11 mouse cellular contexts compared by ENCODE assay signal in the genomic region with DNA sequence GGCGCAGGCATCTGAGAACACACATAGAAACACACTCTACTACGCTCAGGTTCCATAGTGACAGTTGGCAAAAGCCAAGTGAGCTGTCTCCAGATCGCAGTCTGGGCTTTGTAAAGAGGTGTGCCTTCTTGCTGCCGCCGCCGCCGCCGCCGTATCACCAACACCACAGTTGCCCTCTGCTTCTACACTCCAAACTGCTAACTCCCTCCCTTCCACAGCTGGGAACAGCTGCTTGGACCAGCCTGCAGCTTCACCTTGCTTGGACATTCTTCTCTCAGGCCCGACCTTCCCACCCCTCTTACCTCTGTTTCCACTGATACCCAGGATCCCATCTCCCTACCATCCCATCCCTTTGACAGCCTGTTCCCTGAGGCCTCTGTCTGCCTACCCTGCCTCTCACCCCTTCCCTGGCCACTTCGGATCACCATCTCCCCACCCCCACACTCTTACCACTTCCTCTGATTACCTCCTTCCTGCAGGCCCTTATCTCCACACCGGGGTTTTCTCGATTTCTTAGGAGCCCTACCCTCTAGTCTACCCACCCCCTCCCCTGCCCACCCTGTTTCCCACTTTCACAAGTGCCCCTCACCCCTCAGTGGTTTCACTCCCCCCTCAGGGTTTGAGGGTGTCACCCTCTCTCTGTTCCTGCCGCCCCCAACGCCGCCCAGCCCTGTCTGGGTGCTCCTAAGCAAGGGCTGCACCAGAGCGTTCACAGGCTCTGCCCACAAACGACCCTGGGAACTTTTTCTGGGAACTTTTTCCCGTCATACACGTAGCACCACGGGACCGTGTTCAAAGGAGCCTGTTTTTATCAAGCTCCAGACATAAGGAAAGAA. TPM values are rescaled to one million over a fixed set of nuclear protein-coding genes. Genes with fewer than 3 reads are reported as not detected.
DNase-seq lines count a peak whose midpoint lies in the region; ATAC-seq and TF ChIP-seq lines count a peak whose summit lies in the region.
"Had no signal": no experiment of that assay in that cellular context is flagged by ENCODE, and none has a peak within 500 bp of the region (broad histone marks: within the 10 kb centered on the region; RNA-seq: fewer than 3 reads in every experiment).

No protein-coding gene starts in this region.

- intact Hi-C loops in heart, postnatal 10 days (cut with DNase I) = no loop called here

- no peak overlapping the region for H3K27ac ChIP-seq in heart, postnatal 0 days (ENCODE audit: low read depth)
- no peak overlapping the region for H3K27ac ChIP-seq in intestine, embryonic 16.5 days (ENCODE audit: low read length)
- no peak overlapping the region for H3K27ac ChIP-seq in forebrain, embryonic 15.5 days (replicated peaks)

- H3K4me1 ChIP-seq in heart, postnatal 0 days (ENCODE audit: control insufficient read depth, insufficient read depth) = peaks cover 10% of the 10 kb centered on the region; the same call in 1 of the 2 replicates
- H3K4me1 ChIP-seq in intestine, embryonic 16.5 days (ENCODE audit: control insufficient read depth, insufficient read depth, low read length) = peaks cover 10% of the 10 kb centered on the region; the same call in 1 of the 2 replicates
- peaks cover 8% of the 10 kb centered on the region for H3K4me1 ChIP-seq in forebrain, embryonic 15.5 days

- H3K9ac ChIP-seq in heart, postnatal 0 days (replicated peaks; ENCODE audit: low read depth, low read length) = no peak overlapping the region
- H3K9ac ChIP-seq in intestine, embryonic 16.5 days (ENCODE audit: low read depth, low read length) = 0 out of 2 replicates have a peak overlapping the region, but pooled peaks have one; percentile 37
- no peak overlapping the region for H3K9ac ChIP-seq in forebrain, embryonic 15.5 days (replicated peaks)

- no peak for TF ChIP-seq EP300 in heart, postnatal 0 days (IDR thresholded peaks at IDR 0.05; ENCODE audit: low read depth)

- no peak for ATAC-seq in heart, postnatal 0 days (ENCODE audit: insufficient read depth, low read depth)
- ATAC-seq in intestine, embryonic 16.5 days = no peak
- ATAC-seq in forebrain, embryonic 15.5 days (replicated peaks) = no peak
- ATAC-seq: forebrain, embryonic 14.5 days had no signal

- H3K9me3 ChIP-seq in heart, postnatal 0 days (replicated peaks; ENCODE audit: control insufficient read depth, low read length) = no peaks in the 10 kb centered on the region
- no peaks in the 10 kb centered on the region for H3K9me3 ChIP-seq in intestine, embryonic 16.5 days (ENCODE audit: control insufficient read depth, low read length)
- H3K9me3 ChIP-seq in forebrain, embryonic 15.5 days = no peaks in the 10 kb centered on the region

- no peaks in the 10 kb centered on the region for H3K27me3 ChIP-seq in heart, postnatal 0 days (ENCODE audit: control insufficient read depth, insufficient read depth, low read length)
- no peaks in the 10 kb centered on the region for H3K27me3 ChIP-seq in intestine, embryonic 16.5 days (replicated peaks; ENCODE audit: control insufficient read depth, insufficient read depth, low read length)
- H3K27me3 ChIP-seq in forebrain, embryonic 15.5 days = no peaks in the 10 kb centered on the region

- H3K4me3 ChIP-seq in heart, postnatal 0 days (ENCODE audit: low read depth, low read length) = no peak overlapping the region
- no peak overlapping the region for H3K4me3 ChIP-seq in intestine, embryonic 16.5 days (ENCODE audit: low read length)
- H3K4me3 ChIP-seq in forebrain, embryonic 15.5 days = no peak overlapping the region

- peak overlapping the region; percentile 21; the same call in 1 of the 2 replicates for H3K4me2 ChIP-seq in heart, postnatal 0 days (ENCODE audit: low read depth, low read length)
- no peak overlapping the region for H3K4me2 ChIP-seq in intestine, embryonic 16.5 days (ENCODE audit: low read depth, low read length)
- no peak overlapping the region for H3K4me2 ChIP-seq in forebrain, embryonic 15.5 days (replicated peaks)

- no peaks in the 10 kb centered on the region for H3K36me3 ChIP-seq in heart, postnatal 0 days (replicated peaks; ENCODE audit: control insufficient read depth, insufficient read depth, low read length)
- no peaks in the 10 kb centered on the region for H3K36me3 ChIP-seq in intestine, embryonic 16.5 days (ENCODE audit: control insufficient read depth, insufficient read depth, low read length)
- H3K36me3 ChIP-seq in forebrain, embryonic 15.5 days = no peaks in the 10 kb centered on the region; the same call in none of the 2 replicates

- 29% methylated on average over 22 of the region's 22 CpGs for WGBS in heart, postnatal 0 days
- 49% methylated on average over 22 of the region's 22 CpGs for WGBS in intestine, embryonic 16.5 days
- 67% methylated on average over 22 of the region's 22 CpGs for WGBS in forebrain, embryonic 15.5 days

- no peak for DNase-seq in heart, postnatal 0 days (ENCODE audit: low spot score)
- DNase-seq in heart, postnatal 10 days = no peak
- peak; percentile 30 for DNase-seq in T-cell, adult 2 months (ENCODE audit: low spot score)
- DNase-seq in natural killer cell, adult 2 months (ENCODE audit: low spot score in 2 of 2) = peak; percentile 32 to 46
- no peak for DNase-seq in ovary, postnatal 36 days (ENCODE audit: low spot score)
- DNase-seq in adrenal gland, postnatal 14 days = no peak

- no peak for TF ChIP-seq CTCF in heart, postnatal 0 days (IDR thresholded peaks at IDR 0.05; ENCODE audit: low read depth)

RNA-seq across cellular contexts. Expression of gene Prss38, which starts 22.3 kb away (rescaled TPM):
- total RNA-seq in heart, postnatal 0 days (2014; rRNA removed; ENCODE audit: low replicate concordance) = not detected in 2 replicates
- polyA plus RNA-seq in heart, postnatal 0 days (2015; fragmentation: Nextera tagmentation; extraction: Ambion mirVana) = not detected in 2 replicates
- not detected for total RNA-seq in heart, postnatal 10 days (2021)
- not detected in 2 replicates for polyA plus RNA-seq in intestine, embryonic 16.5 days (2015; fragmentation: Nextera tagmentation; extraction: Ambion mirVana)
- polyA plus RNA-seq in forebrain, embryonic 15.5 days (2015; fragmentation: Nextera tagmentation; extraction: Ambion mirVana) = not detected in 2 replicates
- not detected in 2 replicates for total RNA-seq in adrenal gland, postnatal 14 days (2021)
- total RNA-seq: left cerebral cortex, postnatal 25 days had no signal
- polyA plus RNA-seq: forebrain, embryonic 14.5 days; neural tube, embryonic 14.5 days had no signal

RNA-seq across cellular contexts. Expression of gene Jmjd4, which starts 52.1 kb away (rescaled TPM):
- 11.8 and 15.1 TPM in 2 replicates for total RNA-seq in heart, postnatal 0 days (2014; rRNA removed; ENCODE audit: low replicate concordance)
- polyA plus RNA-seq in heart, postnatal 0 days (2015; fragmentation: Nextera tagmentation; extraction: Ambion mirVana) = 7.6 and 8.9 TPM in 2 replicates
- 10 to 100 TPM; 11.5 to 13.3 TPM for total RNA-seq in heart, postnatal 10 days (2021)
- 7.4 and 8.1 TPM in 2 replicates for polyA plus RNA-seq in intestine, embryonic 16.5 days (2015; fragmentation: Nextera tagmentation; extraction: Ambion mirVana)
- polyA plus RNA-seq in forebrain, embryonic 15.5 days (2015; fragmentation: Nextera tagmentation; extraction: Ambion mirVana) = 13.9 TPM in 2 replicates
- 7.9 and 9.5 TPM in 2 replicates for total RNA-seq in adrenal gland, postnatal 14 days (2021)

RNA-seq across cellular contexts. Expression of gene Snap47, which starts 53.2 kb away (rescaled TPM):
- total RNA-seq in heart, postnatal 0 days (2014; rRNA removed; ENCODE audit: low replicate concordance) = 47.1 and 87.2 TPM in 2 replicates
- polyA plus RNA-seq in heart, postnatal 0 days (2015; fragmentation: Nextera tagmentation; extraction: Ambion mirVana) = 57.9 and 60.4 TPM in 2 replicates
- 10 to 100 TPM; 39.8 to 41.8 TPM for total RNA-seq in heart, postnatal 10 days (2021)
- 74.4 and 76.8 TPM in 2 replicates for polyA plus RNA-seq in intestine, embryonic 16.5 days (2015; fragmentation: Nextera tagmentation; extraction: Ambion mirVana)
- 354 and 388 TPM in 2 replicates for polyA plus RNA-seq in forebrain, embryonic 15.5 days (2015; fragmentation: Nextera tagmentation; extraction: Ambion mirVana)
- total RNA-seq in adrenal gland, postnatal 14 days (2021) = 59.3 and 60.9 TPM in 2 replicates

Comparison
In these comparisons a context has a peak if more than half of its experiments do, and no peak if none do; other contexts are left out.
1. DNase-seq: peak in T-cell, adult 2 months (single experiment) and natural killer cell, adult 2 months (2 of 2); none in heart, postnatal 0 days (single experiment), heart, postnatal 10 days (0 of 2), ovary, postnatal 36 days (single experiment) and adrenal gland, postnatal 14 days (single experiment).